Mouse (Mus musculus) spleen, adult 10 weeks (tissue): ENCODE results near the gene Dpep3. TPM values are rescaled to one million over a fixed set of nuclear protein-coding genes. Genes with fewer than 3 reads are reported as not detected.

Source experiments
- polyA plus RNA-seq: library from polyadenylated mRNA; stranded (reverse); fragments of 350-450 nt; fragmentation: Illumina TruSeq; extraction: RNeasy Lipid Tissue Mini Kit (QIAGEN cat#74804); gene quantifications from one replicate; pipeline ENCODE4 v1.2.3, GENCODE M21; 2015; ENCODE audit warnings: low replicate concordance; ENCODE audit not compliant: insufficient read depth

Gene Dpep3
- polyA plus RNA-seq = 0.22 TPM

DNA sequence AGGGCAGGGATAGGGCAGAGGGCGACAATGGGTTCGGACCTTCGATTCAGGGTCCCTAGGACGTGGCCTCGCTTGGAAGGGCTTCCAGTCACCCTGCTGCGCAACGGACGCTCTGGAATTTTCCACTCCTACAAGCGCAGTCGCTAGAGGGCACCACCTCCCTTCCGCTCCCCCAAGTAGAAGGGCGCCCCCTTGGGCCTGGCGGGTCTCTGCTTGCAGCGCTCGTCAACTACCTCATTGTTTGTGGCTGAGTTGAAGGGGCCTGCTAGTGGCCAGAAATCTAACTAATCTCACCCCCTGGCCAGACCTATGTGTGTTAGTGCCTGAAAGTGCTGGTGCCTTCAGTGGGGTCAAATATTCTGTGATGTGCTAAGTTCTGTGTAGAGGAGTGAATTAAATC is at the start of gene Dpep3:
Gene Dpep3, minus strand, starts transcription at position 105 of the 400 bp plus-strand sequence.

DNA sequence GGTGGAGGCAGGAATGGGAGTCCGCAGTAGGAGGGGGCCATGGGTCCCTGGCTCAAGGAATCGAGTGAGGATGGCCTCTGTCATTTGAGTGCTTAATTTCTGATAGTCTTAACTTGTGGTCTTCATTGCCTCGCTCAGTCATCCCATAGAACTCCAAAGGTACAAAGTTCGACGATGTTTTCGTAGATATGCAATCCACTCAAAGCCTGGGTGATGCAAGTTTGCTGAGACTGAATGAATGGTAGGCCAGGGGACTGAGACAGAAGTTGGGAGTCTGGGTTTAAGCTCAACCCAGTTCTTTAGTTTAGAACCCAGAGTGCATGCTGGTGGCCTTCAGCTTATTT is 32.4 kb upstream of the Dpep3 start, which contains the start of gene Ddx28:
Gene Ddx28, minus strand, starts transcription at position 240 of the 344 bp plus-strand sequence.

DNA sequence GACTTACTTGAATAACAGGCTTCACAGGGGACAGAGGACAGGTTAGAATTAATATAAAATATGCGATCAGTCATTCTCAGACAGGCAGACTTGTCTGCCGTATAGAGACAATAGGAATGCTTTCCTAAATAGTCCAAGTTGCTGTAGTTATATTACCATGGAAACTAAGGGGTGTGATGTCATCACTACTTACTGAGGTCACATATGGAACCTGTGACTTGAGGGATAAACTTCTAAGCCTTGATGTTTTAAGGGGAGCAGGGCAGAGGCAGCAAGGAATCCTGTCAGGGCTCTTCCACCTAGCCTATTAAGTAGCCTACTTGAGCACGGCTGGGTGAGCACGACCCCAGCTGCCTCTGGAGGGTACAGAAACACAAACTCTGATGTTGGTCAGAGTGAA is 26.6 kb upstream of the Dpep3 start, which contains the start of gene Dpep2nb:
Gene Dpep2nb, minus strand, starts transcription at position 101 of the 400 bp plus-strand sequence.

DNA sequence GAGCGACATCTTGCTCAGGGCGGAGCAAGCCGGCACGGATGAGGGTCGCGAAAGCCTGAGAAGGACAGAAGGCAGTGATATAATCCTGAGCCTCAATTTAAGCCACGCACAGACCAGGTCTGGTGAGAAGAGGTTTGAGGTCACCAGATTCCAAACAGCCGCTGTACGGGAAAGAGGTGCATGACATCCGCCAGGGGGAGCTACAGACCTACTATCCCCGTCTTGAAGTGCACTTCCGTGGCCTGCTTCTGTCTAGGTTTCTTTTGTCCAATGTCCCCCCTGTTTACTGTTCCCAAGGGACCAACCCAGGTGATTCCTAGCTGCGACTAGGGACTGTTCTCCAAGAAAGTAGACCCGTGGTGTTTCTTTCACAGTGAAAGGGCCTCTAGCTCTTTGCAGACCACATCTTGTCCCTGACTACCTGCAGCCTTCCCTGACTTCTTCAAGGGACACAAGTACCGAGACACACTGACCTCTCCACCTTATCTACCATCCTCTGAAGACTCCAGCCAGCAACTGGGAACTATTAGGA is 11.7 kb upstream of the Dpep3 start, which contains the start of gene Dus2:
Gene Dus2, plus strand, starts transcription at position 482 of the 532 bp plus-strand sequence.

DNA sequence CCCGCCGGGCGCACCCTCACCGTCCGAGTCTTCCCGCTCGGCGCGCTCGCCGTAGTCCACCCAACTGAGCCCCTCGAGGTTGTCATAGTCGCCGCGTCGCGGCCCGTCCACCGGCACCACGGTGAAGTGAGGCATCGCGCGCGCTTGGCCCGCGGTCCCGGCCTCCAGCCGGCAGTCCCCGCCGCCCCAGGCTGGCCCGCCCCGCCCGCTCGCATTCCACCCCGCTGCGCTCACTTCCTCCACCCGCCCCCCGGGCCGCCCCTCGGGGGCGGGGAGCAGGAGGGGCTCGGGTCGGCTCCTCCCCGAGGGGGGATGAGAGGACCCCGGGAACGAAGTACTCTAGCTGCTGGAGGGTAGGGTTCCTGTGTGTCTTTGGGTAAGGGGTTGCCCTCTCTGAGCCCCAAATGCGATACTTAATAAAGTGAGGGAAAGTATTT is 13.3 kb downstream of the Dpep3 start, which contains the start of gene Slc12a4:
Gene Slc12a4, minus strand, starts transcription at position 193 of the 437 bp plus-strand sequence.

DNA sequence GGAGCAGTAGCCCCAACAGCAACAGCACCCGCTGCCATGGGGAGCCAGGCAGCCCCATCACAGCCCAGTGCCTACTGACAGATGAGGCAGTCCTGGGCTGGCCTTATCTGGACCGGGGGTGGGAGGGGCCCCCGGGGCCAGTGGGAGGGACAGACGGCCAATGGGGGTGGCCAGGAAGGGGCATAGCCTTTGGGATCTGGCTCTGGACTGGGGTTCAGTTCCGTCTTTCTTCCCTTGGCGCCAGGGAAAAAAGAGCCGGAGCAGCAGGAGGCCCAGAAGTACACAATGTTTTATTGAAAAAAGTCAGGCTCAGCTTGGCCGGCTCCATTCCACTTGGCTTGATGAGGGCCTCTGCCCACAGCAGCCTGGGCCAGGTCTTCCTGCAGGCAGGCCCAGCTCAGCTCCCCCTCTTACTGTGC is 35.9 kb downstream of the Dpep3 start, which contains the start of gene Lcat:
Gene Lcat, minus strand, starts transcription at position 62 of the 419 bp plus-strand sequence.

DNA sequence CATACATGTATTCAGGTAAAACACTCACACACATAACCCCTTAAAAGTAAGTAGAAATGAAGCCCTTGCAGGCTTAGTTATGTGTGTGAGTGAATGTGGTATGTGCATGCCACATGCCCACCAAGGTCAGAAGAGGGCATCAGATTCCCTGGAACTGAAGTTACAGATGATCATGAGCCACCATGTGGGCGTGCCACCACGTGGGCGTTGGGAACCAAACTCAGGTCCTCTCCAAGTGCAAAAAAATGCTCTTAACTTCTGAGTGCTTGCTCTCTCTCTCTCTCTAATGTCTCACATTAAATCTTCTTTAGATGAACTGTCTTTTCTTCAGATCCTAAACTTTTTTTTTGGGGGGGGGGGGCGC is 40.9 kb downstream of the Dpep3 start, which contains the start of gene Psmb10:
Gene Psmb10, minus strand, starts transcription at position 139 of the 364 bp plus-strand sequence.

DNA sequence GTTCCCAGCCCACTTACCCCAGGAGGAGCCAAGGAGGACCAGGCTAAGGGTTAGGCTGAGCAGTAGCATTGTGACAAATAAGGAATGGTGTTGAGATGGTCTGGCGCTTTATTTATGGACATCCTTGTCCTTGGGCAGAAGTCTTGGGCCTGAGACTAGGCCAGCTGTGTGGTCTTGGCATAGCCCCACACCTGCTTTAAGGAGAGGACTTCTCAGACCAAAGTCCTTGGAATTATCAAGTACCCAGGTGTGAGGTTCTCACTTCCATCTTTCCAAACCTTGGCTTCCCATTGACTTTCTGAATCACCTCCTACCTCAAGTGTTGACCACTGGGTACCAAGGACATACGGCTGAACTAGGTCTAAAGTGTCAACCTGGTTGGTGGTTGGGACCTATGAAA is 45.5 kb downstream of the Dpep3 start, which contains the start of gene Ctrl:
Gene Ctrl, minus strand, starts transcription at position 101 of the 400 bp plus-strand sequence.

Other genes starting within 250 kb of the Dpep3 start
- 0.99 TPM for gene Gfod2, start 220.8 kb downstream of the Dpep3 start, polyA plus RNA-seq
- gene Ranbp10, start 152.1 kb downstream of the Dpep3 start, polyA plus RNA-seq = 33.1 TPM
- gene Tsnaxip1, start 151.7 kb downstream of the Dpep3 start, polyA plus RNA-seq = 0.18 TPM
- gene Cenpt, start 126.2 kb downstream of the Dpep3 start, polyA plus RNA-seq = 12.7 TPM
- 21.7 TPM for gene Thap11, start 124.3 kb downstream of the Dpep3 start, polyA plus RNA-seq
- 79.0 TPM for gene Nutf2, start 118.8 kb downstream of the Dpep3 start, polyA plus RNA-seq
- 23.4 TPM for gene Edc4, start 98.5 kb downstream of the Dpep3 start, polyA plus RNA-seq
- not detected for gene Nrn1l, start 85.9 kb downstream of the Dpep3 start, polyA plus RNA-seq
- gene Pskh1, start 79.0 kb downstream of the Dpep3 start, polyA plus RNA-seq = 11.7 TPM
- 3.9 TPM for gene Ctrl, start 45.6 kb downstream of the Dpep3 start, polyA plus RNA-seq
- gene Psmb10, start 41.0 kb downstream of the Dpep3 start, polyA plus RNA-seq = 35.5 TPM
- 1.4 TPM for gene Lcat, start 36.0 kb downstream of the Dpep3 start, polyA plus RNA-seq
- gene Slc12a4, start 13.3 kb downstream of the Dpep3 start, polyA plus RNA-seq = 10.7 TPM
- gene Dus2, start 11.9 kb upstream of the Dpep3 start, polyA plus RNA-seq = 16.9 TPM
- not detected for gene Dpep2nb, start 26.5 kb upstream of the Dpep3 start, polyA plus RNA-seq
- 6.9 TPM for gene Ddx28, start 32.5 kb upstream of the Dpep3 start, polyA plus RNA-seq
- gene Nfatc3, start 79.4 kb upstream of the Dpep3 start, polyA plus RNA-seq = 110 TPM
- 0.06 TPM for gene Esrp2, start 157.5 kb upstream of the Dpep3 start, polyA plus RNA-seq
- gene Pla2g15, start 171.0 kb upstream of the Dpep3 start, polyA plus RNA-seq = 32.9 TPM
- gene Slc7a6, start 189.4 kb upstream of the Dpep3 start, polyA plus RNA-seq = 27.4 TPM
- gene Slc7a6os, start 231.5 kb upstream of the Dpep3 start, polyA plus RNA-seq = 79.5 TPM
- 20.2 TPM for gene Prmt7, start 231.5 kb upstream of the Dpep3 start, polyA plus RNA-seq